Mouse (Mus musculus) heart, embryonic 15.5 days (tissue): Measurements from ENCODE around the gene Clcc1. TPM values are rescaled to one million over a fixed set of nuclear protein-coding genes. Genes with fewer than 3 reads are reported as not detected.
"Not testable (repeated sequence)": the region's sequence is repeated elsewhere in the genome, so short reads cannot be mapped to it uniquely, and the experiment has no call there.

Experiments
- ATAC-seq: fragments of 200-750 bp; cut with Nextera tagmentation; replicated peaks from 2 replicates; pipeline ENCODE4 v1.8.0; 2017; ENCODE audit warnings: low read depth, moderate TSS enrichment; ENCODE audit not compliant: insufficient number of reproducible peaks, insufficient read depth, low FRiP score
- H3K27ac ChIP-seq: fragments of 300-500 bp; sonication (generic); 2 replicates; pipeline ENCODE4 v1.5.1; 2015; ENCODE audit warnings: mild to moderate bottlenecking, inconsistent platforms
- H3K27me3 ChIP-seq: fragments of 300-500 bp; sonication (generic); 2 replicates; pipeline ENCODE4 v1.6.1; 2015; ENCODE audit warnings: inconsistent platforms
- H3K36me3 ChIP-seq: fragments of 300-500 bp; sonication (generic); 2 replicates; pipeline ENCODE4 v1.6.1; 2015; ENCODE audit warnings: mild to moderate bottlenecking, inconsistent platforms
- H3K4me1 ChIP-seq: fragments of 300-500 bp; sonication (generic); replicated peaks from 2 replicates; pipeline ENCODE4 v1.6.1; 2015; ENCODE audit warnings: inconsistent platforms
- H3K4me2 ChIP-seq: fragments of 300-500 bp; sonication (generic); 2 replicates; pipeline ENCODE4 v1.6.1; 2015; ENCODE audit warnings: inconsistent platforms, mild to moderate bottlenecking, moderate library complexity
- H3K4me3 ChIP-seq: fragments of 300-500 bp; sonication (generic); 2 replicates; pipeline ENCODE4 v1.5.1; 2015; ENCODE audit warnings: mild to moderate bottlenecking, inconsistent platforms
- H3K9ac ChIP-seq: fragments of 300-500 bp; sonication (generic); 2 replicates; pipeline ENCODE4 v1.6.1; 2015; ENCODE audit warnings: mild to moderate bottlenecking, inconsistent platforms
- H3K9me3 ChIP-seq: fragments of 300-500 bp; sonication (generic); replicated peaks from 2 replicates; pipeline ENCODE4 v1.6.1; 2016; ENCODE audit warnings: inconsistent platforms
- WGBS: fragments of 180-500 bp; shearing (Covaris S2); methylation state at CpG from one replicate; pipeline ENCODE4 v1.1.7; 2015; ENCODE audit warnings: mixed read lengths; 5-methylcytosine and 5-hydroxymethylcytosine counted together
- polyA plus RNA-seq: library from polyadenylated mRNA; unstranded; fragments of >200 nt; fragmentation: Nextera tagmentation; extraction: Ambion mirVana; gene quantifications from 2 replicates; pipeline ENCODE4 v1.2.1, GENCODE M21; 2015

Clcc1 gene
- 50.3 and 50.9 TPM in 2 replicates for polyA plus RNA-seq

DNA sequence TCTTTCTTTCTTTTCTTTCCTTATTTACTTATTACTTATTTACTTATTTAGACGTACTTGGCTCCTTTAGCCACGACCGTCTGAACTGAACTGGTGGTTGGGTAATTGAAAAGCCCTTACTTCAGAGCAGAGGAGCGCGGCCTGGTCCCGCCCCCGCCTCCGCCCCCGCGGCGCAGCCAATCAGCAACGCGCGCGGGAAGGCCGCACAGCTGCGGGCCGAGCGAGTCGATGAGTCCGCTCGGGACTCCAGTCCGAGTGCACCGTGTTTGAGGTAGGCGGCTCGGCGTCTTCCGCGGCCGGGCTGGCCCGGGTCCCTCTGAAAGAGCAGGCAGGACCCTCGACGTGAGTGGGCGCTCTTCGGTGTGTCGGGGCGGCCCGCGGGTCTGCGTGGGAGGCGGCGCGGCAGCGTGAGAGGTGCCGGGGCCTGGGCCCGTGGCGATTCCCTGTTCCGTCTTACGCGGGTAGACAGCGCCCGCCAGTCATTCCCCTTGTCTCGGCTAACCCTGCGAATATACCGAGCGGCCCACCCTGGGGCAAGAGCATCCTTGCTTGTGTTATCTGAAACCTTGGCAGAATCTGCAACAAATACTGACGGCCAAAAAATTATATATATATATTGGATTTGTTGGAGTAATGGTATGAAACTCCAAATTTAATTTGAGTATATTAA, at the start of gene Clcc1:
Gene Clcc1 (plus strand): TSS at position 204 of the 670 bp plus-strand sequence.
- no peaks in the 10 kb centered on the region for H3K9me3 ChIP-seq
- peak within 1 kb of the TSS; percentile 75 for H3K4me2 ChIP-seq
- H3K4me1 ChIP-seq = peaks cover 13% of the 10 kb centered on the region
- peak; percentile 97 for ATAC-seq
- H3K27ac ChIP-seq = peak within 1 kb of the TSS; percentile 89
- H3K36me3 ChIP-seq = no peaks in the 10 kb centered on the region
- H3K27me3 ChIP-seq = no peaks in the 10 kb centered on the region
- WGBS = under 1% methylated on average over 57 of the region's 57 CpGs
- peak within 1 kb of the TSS; percentile 95 for H3K9ac ChIP-seq
- peak within 1 kb of the TSS; percentile 97 for H3K4me3 ChIP-seq

GRCm38 (mm10) chr3:108608906-108609305, 44.8 kb upstream of the Clcc1 start:
- no peaks in the 10 kb centered on the region for H3K9me3 ChIP-seq
- ATAC-seq = no peak
- no peak overlapping the region for H3K9ac ChIP-seq
- 34% methylated on average over 3 of the region's 3 CpGs for WGBS
- no peaks in the 10 kb centered on the region for H3K4me1 ChIP-seq
- no peaks in the 10 kb centered on the region for H3K27me3 ChIP-seq
- H3K4me3 ChIP-seq = no peak overlapping the region
- H3K4me2 ChIP-seq = no peak overlapping the region
- H3K36me3 ChIP-seq = no peaks in the 10 kb centered on the region
- no peak overlapping the region for H3K27ac ChIP-seq

DNA sequence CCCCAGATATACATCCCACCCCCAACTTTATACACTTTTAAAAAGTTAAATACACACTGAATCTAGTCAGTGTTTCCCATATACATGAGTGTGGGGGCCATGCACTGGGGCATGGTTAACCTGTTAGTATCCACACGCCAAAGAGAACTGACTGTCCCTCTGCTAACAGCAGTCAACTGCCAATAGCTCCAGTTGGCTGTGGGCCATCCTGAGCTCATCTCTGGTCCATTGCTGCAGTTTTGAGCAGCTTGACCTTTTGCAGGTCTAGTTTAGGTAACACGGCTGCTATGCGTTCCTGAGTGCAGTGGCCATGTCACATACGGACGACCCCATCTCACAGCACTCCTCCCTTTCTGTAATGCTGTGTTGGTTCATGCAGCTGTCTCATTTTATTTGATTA, 19.0 kb upstream of the Clcc1 start:
- no peak for ATAC-seq
- Histone ChIP-seq H3K4me2 (no peak overlapping the region), H3K9me3 (no peaks in the 10 kb centered on the region), H3K4me1 (no peaks in the 10 kb centered on the region), H3K27ac (no peak overlapping the region), H3K27me3 (no peaks in the 10 kb centered on the region), H3K9ac (no peak overlapping the region), H3K4me3 (no peak overlapping the region), H3K36me3 (no peaks in the 10 kb centered on the region)
- 89% methylated on average over 5 of the region's 5 CpGs for WGBS

GRCm38 (mm10) chr3:108639412-108639811, 14.3 kb upstream of the Clcc1 start:
- no peak for ATAC-seq

DNA sequence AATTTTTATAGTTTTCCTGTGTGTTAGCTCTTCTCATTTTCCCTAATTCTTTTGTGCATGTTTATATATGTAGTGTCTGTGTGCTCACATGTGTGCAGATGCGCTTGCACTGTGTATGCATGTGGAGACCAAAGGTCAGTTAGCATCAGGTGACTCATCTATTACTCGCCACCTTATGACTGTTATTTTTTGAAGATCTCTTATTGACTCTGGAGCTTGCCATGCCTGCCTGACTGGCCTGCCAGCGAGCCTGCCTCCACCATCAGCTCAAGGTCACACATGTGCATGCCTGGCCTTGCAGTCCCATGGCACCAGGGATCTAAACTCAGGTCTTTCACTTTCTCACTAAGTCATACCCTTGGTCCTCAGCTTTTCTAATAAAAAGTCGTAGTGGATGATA, 12.7 kb upstream of the Clcc1 start:
- H3K4me1 ChIP-seq = no peaks in the 10 kb centered on the region
- WGBS = 81% methylated on average over 4 of the region's 4 CpGs
- no peaks in the 10 kb centered on the region for H3K9me3 ChIP-seq
- H3K9ac ChIP-seq = no peak overlapping the region
- H3K27me3 ChIP-seq = no peaks in the 10 kb centered on the region
- H3K27ac ChIP-seq = no peak overlapping the region
- H3K36me3 ChIP-seq = no peaks in the 10 kb centered on the region
- no peak overlapping the region for H3K4me3 ChIP-seq
- no peak overlapping the region for H3K4me2 ChIP-seq
- no peak for ATAC-seq

More at GRCm38 (mm10) chr3:108639412-108639811, 14.3 kb upstream of the Clcc1 start:
- H3K9ac ChIP-seq = no peak overlapping the region
- H3K4me1 ChIP-seq = no peaks in the 10 kb centered on the region
- no peaks in the 10 kb centered on the region for H3K27me3 ChIP-seq
- no peak overlapping the region for H3K4me2 ChIP-seq
- no peak overlapping the region for H3K4me3 ChIP-seq
- no peak overlapping the region for H3K27ac ChIP-seq
- no peaks in the 10 kb centered on the region for H3K9me3 ChIP-seq
- 69% methylated on average over 4 of the region's 4 CpGs for WGBS
- H3K36me3 ChIP-seq = no peaks in the 10 kb centered on the region

- Histone ChIP-seq H3K27me3 (no peaks in the 10 kb centered on the region), H3K9me3 (no peaks in the 10 kb centered on the region), H3K27ac (no peak overlapping the region), H3K36me3 (no peaks in the 10 kb centered on the region), H3K4me3 (no peak overlapping the region), H3K9ac (no peak overlapping the region), H3K4me2 (no peak overlapping the region), H3K4me1 (no peaks in the 10 kb centered on the region)
- ATAC-seq = no peak
- 87% methylated on average over 3 of the region's 3 CpGs for WGBS
Measured at GRCm38 (mm10) chr3:108644856-108645255, 8.9 kb upstream of the Clcc1 start.

DNA sequence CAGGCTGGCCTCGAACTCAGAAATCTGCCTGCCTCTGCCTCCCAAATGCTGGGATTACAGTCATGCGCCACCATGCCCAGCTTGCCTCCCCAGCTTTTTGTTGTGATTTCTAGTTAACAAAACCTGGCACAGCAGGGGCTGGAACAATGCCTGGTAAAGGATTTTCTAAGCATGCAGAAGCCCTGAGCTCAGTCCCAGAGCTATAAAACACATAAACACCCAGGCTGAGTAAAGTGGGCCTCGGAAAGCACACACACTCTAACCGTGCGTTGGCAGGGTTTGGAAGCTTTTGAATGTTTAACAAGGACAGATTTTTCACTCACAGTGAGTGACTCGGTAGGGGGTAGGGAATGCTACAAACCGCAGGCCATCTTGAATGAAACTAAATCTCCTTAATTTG, 7.7 kb upstream of the Clcc1 start:
- Histone ChIP-seq H3K9me3 (no peaks in the 10 kb centered on the region), H3K27ac (no peak overlapping the region), H3K9ac (no peak overlapping the region), H3K4me3 (no peak overlapping the region), H3K4me1 (no peaks in the 10 kb centered on the region), H3K36me3 (no peaks in the 10 kb centered on the region), H3K27me3 (no peaks in the 10 kb centered on the region), H3K4me2 (no peak overlapping the region)
- WGBS = 67% methylated on average over 7 of the region's 7 CpGs
- no peak for ATAC-seq

DNA sequence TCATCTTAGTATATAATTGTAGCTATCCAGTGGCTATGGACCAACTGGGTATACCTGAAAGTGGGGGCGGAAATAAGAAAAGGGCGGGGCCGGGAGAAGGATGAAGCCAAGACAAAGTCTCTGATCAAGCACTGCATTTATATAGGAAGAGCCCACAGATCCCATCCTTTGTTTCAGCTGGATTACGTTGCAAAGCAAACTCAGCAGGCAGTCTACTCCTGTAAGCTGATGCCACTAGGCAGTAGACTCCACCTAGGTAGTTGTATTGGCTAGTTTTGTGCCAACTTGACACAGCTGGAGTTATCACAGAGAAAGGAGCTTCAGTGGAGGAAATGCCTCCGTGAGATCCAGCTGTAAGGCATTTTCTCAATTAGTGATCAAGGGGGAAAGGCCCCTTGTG, 6.0 kb upstream of the Clcc1 start:
- 47% methylated on average over 5 of the region's 5 CpGs for WGBS
- H3K27me3 ChIP-seq, H3K27ac ChIP-seq, H3K9me3 ChIP-seq, ATAC-seq, H3K4me1 ChIP-seq, H3K9ac ChIP-seq, H3K4me3 ChIP-seq, H3K36me3 ChIP-seq, H3K4me2 ChIP-seq: not testable (repeated sequence)

DNA sequence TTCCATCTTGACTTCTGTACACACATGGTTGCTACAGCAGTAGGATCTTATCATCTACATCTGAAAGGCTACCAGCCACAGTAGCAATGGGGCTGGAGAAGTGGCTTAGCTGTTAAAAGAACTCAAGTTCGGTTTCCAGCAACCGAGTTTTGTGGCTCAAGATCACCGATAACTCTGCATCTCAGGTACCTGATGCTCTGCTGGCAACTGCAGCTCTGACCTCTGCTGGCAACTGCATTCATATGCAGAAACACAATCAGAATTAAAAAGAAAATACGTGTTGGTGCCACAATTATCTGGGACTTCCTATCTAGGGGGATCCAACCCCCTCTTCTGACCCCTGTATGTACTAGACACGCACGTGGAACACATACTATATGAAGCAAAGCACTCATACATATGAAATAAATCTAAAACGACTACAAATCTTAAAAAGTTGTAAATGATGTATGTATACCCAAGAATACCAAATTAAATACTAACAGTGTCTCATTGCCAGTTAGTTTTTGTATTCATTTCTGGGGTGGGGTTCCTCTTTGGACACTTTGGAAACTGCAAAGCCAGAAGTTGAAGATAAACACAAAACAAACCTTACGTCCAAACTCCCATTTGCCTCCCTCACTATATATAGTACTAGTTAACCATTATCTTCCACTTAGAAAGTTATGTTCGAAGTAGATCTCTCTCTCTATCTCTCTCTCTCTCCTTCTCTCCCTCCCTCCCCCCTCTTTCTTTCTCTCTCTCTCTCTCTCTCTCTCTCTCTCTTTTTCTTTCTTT, 659 bp upstream of the Clcc1 start:
- H3K9ac ChIP-seq = peak overlapping the region; percentile 36; the same call in 1 of the 2 replicates

DNA sequence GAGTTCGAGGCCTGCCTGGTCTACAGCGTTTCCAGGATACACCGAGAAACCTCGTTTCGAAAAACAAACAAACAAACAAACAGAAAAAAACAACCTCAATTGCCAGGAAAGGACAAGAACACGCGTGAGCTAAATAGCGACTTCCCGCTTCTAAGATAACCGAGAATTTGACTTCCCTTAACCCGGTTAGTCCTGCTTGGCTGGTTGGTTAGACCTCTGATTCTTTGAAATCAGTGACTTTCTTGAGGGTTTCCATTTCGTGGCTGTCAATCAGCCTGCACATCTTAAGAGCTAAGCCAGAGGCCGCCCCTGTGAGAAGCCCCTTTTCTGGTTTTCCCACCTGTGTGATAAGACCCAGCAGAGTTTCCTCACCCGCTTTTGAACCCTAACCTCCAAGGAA, 853 bp downstream of the Clcc1 start:
- Histone ChIP-seq H3K9ac (peak overlapping the region; percentile 95), H3K27ac (no peak overlapping the region), H3K36me3 (no peaks in the 10 kb centered on the region), H3K4me1 (peaks cover 13% of the 10 kb centered on the region), H3K4me2 (peak overlapping the region; percentile 75), H3K4me3 (peak overlapping the region; percentile 97), H3K27me3 (no peaks in the 10 kb centered on the region), H3K9me3 (no peaks in the 10 kb centered on the region)
- WGBS = 14% methylated on average over 14 of the region's 14 CpGs
- no peak for ATAC-seq

More for the DNA sequence above, 659 bp upstream of the Clcc1 start:
- peak overlapping the region; percentile 97 for H3K4me3 ChIP-seq
- H3K4me1 ChIP-seq = peaks cover 13% of the 10 kb centered on the region
- H3K4me2 ChIP-seq = peak overlapping the region; percentile 62
- no peaks in the 10 kb centered on the region for H3K27me3 ChIP-seq
- no peaks in the 10 kb centered on the region for H3K36me3 ChIP-seq
- WGBS = 18% methylated on average over 9 of the region's 9 CpGs
- no peak for ATAC-seq
- no peaks in the 10 kb centered on the region for H3K9me3 ChIP-seq
- no peak overlapping the region for H3K27ac ChIP-seq

- H3K36me3 ChIP-seq = no peaks in the 10 kb centered on the region
- H3K4me3 ChIP-seq = no peak overlapping the region
- peaks cover 13% of the 10 kb centered on the region for H3K4me1 ChIP-seq
- H3K9ac ChIP-seq = no peak overlapping the region
- H3K9me3 ChIP-seq = no peaks in the 10 kb centered on the region
- WGBS = 84% methylated on average over 7 of the region's 7 CpGs
- H3K4me2 ChIP-seq = no peak overlapping the region
- no peaks in the 10 kb centered on the region for H3K27me3 ChIP-seq
- H3K27ac ChIP-seq = no peak overlapping the region
- no peak for ATAC-seq
Measured at GRCm38 (mm10) chr3:108655486-108655885, 1.8 kb downstream of the Clcc1 start.
